ENCODE assay signal across 8 mouse cellular contexts in the genomic region with DNA sequence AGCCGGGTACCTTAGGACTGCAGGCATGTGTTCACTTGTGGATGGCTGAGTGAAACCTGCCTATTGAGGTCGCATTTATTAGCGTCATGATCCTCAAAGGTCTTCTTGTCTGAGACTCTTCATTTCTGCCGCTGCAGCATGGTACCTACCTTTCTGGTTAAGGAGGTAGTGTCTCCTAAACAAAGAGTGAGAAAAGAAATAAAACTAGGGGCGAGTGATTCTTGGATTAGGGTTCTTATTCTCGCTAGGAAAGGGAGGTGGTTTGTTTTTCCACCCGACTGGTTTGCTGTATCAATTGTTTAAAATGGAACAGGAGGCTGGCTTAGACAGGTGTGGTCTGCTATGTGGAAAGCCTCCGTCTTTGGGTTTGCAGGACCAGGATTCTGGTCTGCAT. TPM values are rescaled to one million over a fixed set of nuclear protein-coding genes. Genes with fewer than 3 reads are reported as not detected.
A peak's percentile ranks its signal among the peaks of the same experiment; 100 is the strongest.
DNase-seq lines count a peak whose midpoint lies in the region; ATAC-seq and TF ChIP-seq lines count a peak whose summit lies in the region.

No protein-coding gene starts in this region.

- no peaks in the 10 kb centered on the region for H3K27me3 ChIP-seq in cerebellum, adult 2 months (ENCODE audit: control insufficient read depth, insufficient read depth, low read length)
- no peaks in the 10 kb centered on the region for H3K27me3 ChIP-seq in neural tube, embryonic 11.5 days (ENCODE audit: control insufficient read depth, insufficient read depth, low read length)
- H3K27me3 ChIP-seq in limb, embryonic 13.5 days = no peaks in the 10 kb centered on the region
- no peaks in the 10 kb centered on the region for H3K27me3 ChIP-seq in stomach, embryonic 15.5 days (replicated peaks)

- H3K27ac ChIP-seq in cerebellum, adult 2 months (ENCODE audit: insufficient read depth, low read length) = no peak overlapping the region
- no peak overlapping the region for H3K27ac ChIP-seq in neural tube, embryonic 11.5 days (ENCODE audit: low read depth, low read length)
- no peak overlapping the region for H3K27ac ChIP-seq in limb, embryonic 13.5 days
- peak overlapping the region; percentile 91 for H3K27ac ChIP-seq in stomach, embryonic 15.5 days

- TF ChIP-seq CTCF in cerebellum, adult 2 months (IDR thresholded peaks at IDR 0.05; ENCODE audit: borderline replicate concordance, insufficient read depth, low read depth, low read length) = no peak

- TF ChIP-seq POLR2A in cerebellum, adult 2 months (IDR thresholded peaks at IDR 0.05; ENCODE audit: borderline replicate concordance, insufficient read depth, low read length) = no peak

- no peaks in the 10 kb centered on the region for H3K9me3 ChIP-seq in neural tube, embryonic 11.5 days (ENCODE audit: control insufficient read depth, low read length)
- no peaks in the 10 kb centered on the region for H3K9me3 ChIP-seq in limb, embryonic 13.5 days
- H3K9me3 ChIP-seq in stomach, embryonic 15.5 days = no peaks in the 10 kb centered on the region

- H3K4me2 ChIP-seq in neural tube, embryonic 11.5 days (ENCODE audit: low read depth) = peak overlapping the region; percentile 87
- peak overlapping the region; percentile 89 for H3K4me2 ChIP-seq in limb, embryonic 13.5 days (replicated peaks)
- peak overlapping the region; percentile 83 for H3K4me2 ChIP-seq in stomach, embryonic 15.5 days

- no peaks in the 10 kb centered on the region for H3K36me3 ChIP-seq in neural tube, embryonic 11.5 days (ENCODE audit: control insufficient read depth, insufficient read depth, low read length)
- peaks cover 3% of the 10 kb centered on the region; the same call in 1 of the 2 replicates for H3K36me3 ChIP-seq in limb, embryonic 13.5 days
- no peaks in the 10 kb centered on the region for H3K36me3 ChIP-seq in stomach, embryonic 15.5 days

- ATAC-seq in neural tube, embryonic 11.5 days (ENCODE audit: insufficient read depth, low FRiP score, low TSS enrichment) = 0 out of 2 replicates have a peak, but pooled peaks have one; percentile 5
- ATAC-seq in limb, embryonic 13.5 days (ENCODE audit: low FRiP score, low read depth) = no peak
- ATAC-seq in stomach, embryonic 15.5 days (ENCODE audit: insufficient read depth, low FRiP score, low read depth) = no peak
- no peak for ATAC-seq in erythroid progenitor cell, adult 5-6 weeks (replicated peaks; ENCODE audit: low FRiP score, poor library complexity, severe bottlenecking)

- peak overlapping the region; percentile 98 for H3K9ac ChIP-seq in neural tube, embryonic 11.5 days (ENCODE audit: low read length)
- peak overlapping the region; percentile 95 for H3K9ac ChIP-seq in limb, embryonic 13.5 days
- peak overlapping the region; percentile 93 for H3K9ac ChIP-seq in stomach, embryonic 15.5 days

- no peak for DNase-seq in cerebellum, adult 2 months
- no peak for DNase-seq in cerebellum, postnatal 14 days
- DNase-seq in neural tube, embryonic 11.5 days (ENCODE audit: low spot score) = no peak
- no peak for DNase-seq in neural tube, embryonic 10.5 days (ENCODE audit: extremely low spot score, low spot score)
- no peak for DNase-seq in ovary, postnatal 10 days (ENCODE audit: low spot score)

- peak overlapping the region; percentile 85 for H3K4me3 ChIP-seq in cerebellum, adult 2 months (replicated peaks; ENCODE audit: insufficient read depth, low read depth, low read length)
- peak overlapping the region; percentile 97 for H3K4me3 ChIP-seq in neural tube, embryonic 11.5 days (ENCODE audit: low read depth, low read length)
- peak overlapping the region; percentile 98 for H3K4me3 ChIP-seq in limb, embryonic 13.5 days
- H3K4me3 ChIP-seq in stomach, embryonic 15.5 days (replicated peaks) = peak overlapping the region; percentile 94

- peaks cover 14% of the 10 kb centered on the region; the same call in 1 of the 2 replicates for H3K4me1 ChIP-seq in cerebellum, adult 2 months (ENCODE audit: control insufficient read depth, insufficient read depth, low read length)
- peaks cover 26% of the 10 kb centered on the region for H3K4me1 ChIP-seq in neural tube, embryonic 11.5 days (ENCODE audit: control insufficient read depth, insufficient read depth, low read length)
- H3K4me1 ChIP-seq in limb, embryonic 13.5 days = peaks cover 43% of the 10 kb centered on the region
- peaks cover 31% of the 10 kb centered on the region for H3K4me1 ChIP-seq in stomach, embryonic 15.5 days

- WGBS in cerebellum, adult 2 months = 4% methylated on average over 8 of the region's 8 CpGs
- 11% methylated on average over 8 of the region's 8 CpGs for WGBS in neural tube, embryonic 11.5 days
- WGBS in limb, embryonic 13.5 days = 4% methylated on average over 8 of the region's 8 CpGs
- WGBS in stomach, embryonic 15.5 days = 7% methylated on average over 8 of the region's 8 CpGs

RNA-seq across cellular contexts. Expression of a gene that starts 1.9 kb away (rescaled TPM):
- 111 and 116 TPM in 2 replicates for polyA plus RNA-seq in cerebellum, adult 2 months (2012; rRNA removed)
- polyA plus RNA-seq in neural tube, embryonic 11.5 days (2014; fragmentation: Nextera tagmentation; extraction: Ambion mirVana) = 63.1 and 64.8 TPM in 2 replicates
- polyA plus RNA-seq in limb, embryonic 13.5 days (2015; fragmentation: Nextera tagmentation; extraction: Ambion mirVana) = 34.5 and 34.6 TPM in 2 replicates
- polyA plus RNA-seq in stomach, embryonic 15.5 days (2015; fragmentation: Nextera tagmentation; extraction: Ambion mirVana) = 31.1 and 32.9 TPM in 2 replicates
- 7.9 and 19.7 TPM in 2 replicates for total RNA-seq in erythroid progenitor cell, adult 5-6 weeks (2015; ENCODE audit: low replicate concordance)
- total RNA-seq in erythroid progenitor cell, adult 5-6 weeks (2017; ENCODE audit: low replicate concordance) = 4.8 and 13.7 TPM in 2 replicates

RNA-seq across cellular contexts. Expression of a gene that starts 15.9 kb away (rescaled TPM):
- 16.0 TPM in 2 replicates for polyA plus RNA-seq in cerebellum, adult 2 months (2012; rRNA removed)
- 3.1 and 3.8 TPM in 2 replicates for polyA plus RNA-seq in neural tube, embryonic 11.5 days (2014; fragmentation: Nextera tagmentation; extraction: Ambion mirVana)
- 7.9 and 8.5 TPM in 2 replicates for polyA plus RNA-seq in limb, embryonic 13.5 days (2015; fragmentation: Nextera tagmentation; extraction: Ambion mirVana)
- polyA plus RNA-seq in stomach, embryonic 15.5 days (2015; fragmentation: Nextera tagmentation; extraction: Ambion mirVana) = 5.5 and 5.8 TPM in 2 replicates
- total RNA-seq in erythroid progenitor cell, adult 5-6 weeks (2015; ENCODE audit: low replicate concordance) = 1.4 and 2.5 TPM in 2 replicates
- 0.98 and 1.3 TPM in 2 replicates for total RNA-seq in erythroid progenitor cell, adult 5-6 weeks (2017; ENCODE audit: low replicate concordance)
